Mouse (Mus musculus) kidney, adult 18-20 months (tissue): ENCODE results near the gene Insig2.

ENCODE experiments used
- DNase-seq: peaks from one replicate; pipeline ENCODE4 v3.0.0; 2021

The Insig2 gene

DNA sequence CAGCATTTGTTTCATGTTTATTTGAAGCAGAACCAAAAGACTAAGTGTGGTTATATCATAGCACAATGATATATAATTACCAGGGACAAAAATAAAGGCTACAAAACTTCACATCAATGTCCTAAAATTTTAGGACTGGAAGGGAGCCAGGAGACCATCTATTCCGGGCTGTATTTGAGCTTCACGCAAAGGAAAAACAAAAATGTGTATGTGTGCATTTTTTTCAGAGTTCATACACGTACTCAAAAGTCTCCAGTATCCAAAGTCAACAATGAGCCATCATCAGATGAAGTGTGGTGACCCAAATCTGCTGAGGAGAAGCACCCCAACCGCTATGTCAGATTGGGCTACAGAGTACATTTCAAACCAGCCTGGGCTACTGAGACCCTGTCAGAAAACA is 8.9 kb downstream of the Insig2 start:
- DNase-seq, result no peak

DNA sequence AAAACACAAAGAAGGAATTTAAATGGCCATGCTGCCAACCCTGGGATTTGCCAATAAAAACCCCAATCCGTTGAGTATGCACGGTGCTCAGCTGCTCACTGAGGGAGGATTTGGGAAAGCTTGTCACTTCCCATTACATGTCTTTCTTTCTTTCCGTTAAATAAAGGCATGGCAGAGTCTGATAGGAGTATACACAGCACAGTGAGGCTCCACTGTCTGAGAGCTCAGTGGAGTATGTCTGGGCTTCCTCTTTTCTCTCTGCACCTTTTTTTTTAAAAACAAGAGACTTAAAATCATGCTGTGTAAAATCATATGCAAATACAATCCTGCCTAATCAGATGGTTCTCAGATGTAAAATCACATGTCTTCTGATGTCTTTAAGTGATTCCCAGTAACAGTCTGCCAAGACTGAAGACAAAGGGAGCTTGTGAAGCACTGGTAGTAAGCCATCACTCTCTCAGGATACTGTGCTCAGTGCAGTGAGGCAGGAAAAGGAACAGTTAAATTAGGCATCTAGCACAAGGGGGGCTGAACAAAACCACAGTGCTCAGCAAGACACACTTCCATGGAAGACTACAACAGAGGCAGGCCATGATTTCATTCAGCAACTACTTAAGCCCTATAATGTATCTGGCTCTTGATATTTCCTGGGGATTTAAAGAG is 17.5 kb downstream of the Insig2 start:
- DNase-seq, result no peak

DNA sequence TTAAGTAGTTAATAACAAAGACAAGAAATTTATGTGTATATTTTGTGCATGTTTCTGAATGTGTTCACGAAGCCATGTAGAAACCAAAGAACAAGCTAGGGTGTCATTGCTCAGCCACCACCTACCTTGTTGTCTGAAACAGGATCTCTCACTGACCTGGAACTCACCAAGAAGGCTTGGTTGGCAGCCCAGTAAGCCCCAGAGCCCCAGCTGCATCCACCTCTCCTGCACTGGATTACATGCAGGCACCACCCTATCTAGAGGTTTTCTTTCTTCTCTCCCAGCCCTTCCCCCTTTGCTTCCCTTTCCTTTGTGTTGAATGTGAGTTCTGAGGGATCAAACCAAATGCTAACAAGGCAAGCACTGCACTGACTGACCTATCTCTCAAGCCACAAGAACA is 19.2 kb downstream of the Insig2 start:
- DNase-seq, result no peak

DNA sequence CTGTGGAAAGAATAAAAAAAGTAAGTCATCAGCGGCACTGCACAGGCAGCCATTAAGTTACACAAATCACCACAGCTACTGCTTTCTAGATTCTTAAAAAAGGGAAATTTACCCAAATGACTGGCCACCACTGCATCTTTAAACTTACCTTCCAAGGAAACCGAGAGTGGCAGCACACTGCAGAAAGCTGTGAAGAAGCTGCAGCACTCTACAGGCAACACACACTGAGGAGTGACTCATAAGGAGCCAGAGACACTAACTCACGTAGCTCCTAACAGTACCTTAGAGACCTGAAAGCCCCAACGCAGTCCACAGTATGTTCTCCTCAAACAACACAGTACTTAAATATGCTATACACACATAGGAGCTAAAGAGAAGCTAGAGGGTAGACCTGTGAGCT is 20.1 kb downstream of the Insig2 start:
- no peak for DNase-seq

DNA sequence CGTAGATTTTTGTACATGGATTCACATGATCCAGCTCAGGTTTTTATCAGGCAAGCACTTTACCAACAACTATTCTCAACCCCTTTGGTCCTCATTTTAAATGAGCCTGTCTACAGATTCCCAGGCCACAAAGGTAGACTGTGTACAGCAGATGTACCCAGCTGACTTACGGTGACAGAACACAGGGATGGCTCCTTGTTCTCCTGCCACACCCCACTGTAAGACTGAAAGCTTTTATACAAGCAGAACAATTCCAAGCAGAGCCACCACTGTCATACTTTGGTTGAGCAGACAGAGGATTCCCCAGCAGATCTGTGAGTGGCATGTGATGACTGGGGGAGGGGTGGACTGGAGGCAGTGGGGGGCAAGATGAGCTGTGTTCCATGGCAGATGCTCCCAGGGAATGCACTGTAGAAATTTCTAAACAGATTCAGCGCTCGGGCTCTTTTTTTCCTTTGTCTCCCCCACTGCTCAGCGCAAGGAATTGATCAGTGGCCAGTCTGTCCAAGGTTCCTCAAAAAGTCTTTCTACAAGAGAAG is 35.6 kb downstream of the Insig2 start:
- DNase-seq, result no peak

DNA sequence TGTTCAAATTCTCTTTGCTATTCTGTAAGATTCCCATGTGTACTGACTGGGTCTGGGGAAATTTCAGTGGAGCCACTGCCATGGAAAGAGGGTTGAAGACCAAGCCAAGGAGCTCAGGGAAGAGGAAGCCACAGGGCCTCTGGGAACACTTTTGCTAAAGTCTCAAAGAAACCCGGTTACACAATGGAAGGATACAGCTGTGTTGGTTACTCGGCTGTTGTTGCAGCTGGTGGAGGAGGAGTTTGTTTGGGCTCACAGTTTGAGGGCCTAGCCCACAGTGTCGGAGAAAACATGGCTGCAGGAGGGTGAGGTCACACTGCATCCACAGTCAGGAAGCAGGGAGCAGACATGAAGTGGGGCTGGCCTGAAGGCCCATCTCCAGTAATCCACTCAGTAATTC is 38.8 kb downstream of the Insig2 start:
- no peak for DNase-seq

DNA sequence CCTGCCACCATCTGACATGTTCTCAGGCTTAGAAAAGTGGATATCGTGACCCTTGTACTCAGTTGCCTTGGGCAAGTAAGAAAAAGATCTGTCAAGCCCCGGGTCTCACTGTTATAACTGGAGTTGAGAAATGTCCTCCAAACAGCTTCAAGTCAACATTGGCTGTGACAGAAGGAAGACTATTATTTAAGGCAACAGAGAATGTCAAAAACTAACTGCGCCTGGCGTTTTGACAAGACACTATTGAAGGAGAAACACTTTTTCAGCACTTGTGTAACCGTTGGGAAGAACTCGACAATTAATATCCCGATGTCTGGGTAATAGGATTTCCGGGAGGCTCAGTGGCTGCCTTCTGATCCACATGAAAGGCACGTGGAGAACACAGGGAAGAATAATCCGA is 41.5 kb downstream of the Insig2 start:
- no peak for DNase-seq

DNA sequence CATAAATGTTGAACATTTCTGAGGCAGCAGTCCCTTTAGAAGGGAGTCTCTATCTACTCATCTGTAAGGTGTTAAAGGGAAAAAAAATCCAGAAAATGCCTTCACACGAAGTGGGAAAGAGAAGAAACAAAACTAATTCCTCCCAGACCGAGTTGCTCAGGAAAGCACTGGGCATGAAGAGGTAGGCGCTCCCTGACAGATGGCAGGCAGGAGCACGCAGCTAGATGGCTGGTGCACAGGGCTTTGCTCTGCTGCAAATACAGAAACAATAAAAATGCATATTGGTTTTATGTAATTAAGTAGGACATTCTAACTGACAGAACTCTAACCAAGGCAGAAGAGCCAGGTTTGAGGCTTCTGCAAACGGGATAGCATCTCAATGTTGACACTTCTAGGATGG is 42.0 kb downstream of the Insig2 start:
- no peak for DNase-seq

DNA sequence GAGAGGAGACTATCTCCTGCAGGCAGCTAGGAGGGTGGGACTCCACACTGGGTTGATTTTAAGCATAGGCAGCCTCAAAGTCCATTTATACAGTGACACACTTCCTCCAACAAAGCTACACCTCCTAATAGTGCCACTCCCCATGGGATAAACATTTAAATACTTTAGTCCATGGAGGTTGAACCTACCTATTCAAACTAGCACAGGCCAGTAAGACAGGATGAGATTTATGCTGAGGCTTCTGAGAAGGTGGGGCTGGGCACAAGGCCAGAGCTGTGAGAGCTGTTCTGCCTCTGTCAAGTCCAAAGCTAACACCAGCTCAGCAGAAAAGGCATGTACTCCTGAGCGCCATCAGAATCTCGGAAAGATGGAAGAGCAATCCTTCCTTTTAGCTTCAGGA is 48.2 kb downstream of the Insig2 start:
- peak; percentile 19 for DNase-seq

DNA sequence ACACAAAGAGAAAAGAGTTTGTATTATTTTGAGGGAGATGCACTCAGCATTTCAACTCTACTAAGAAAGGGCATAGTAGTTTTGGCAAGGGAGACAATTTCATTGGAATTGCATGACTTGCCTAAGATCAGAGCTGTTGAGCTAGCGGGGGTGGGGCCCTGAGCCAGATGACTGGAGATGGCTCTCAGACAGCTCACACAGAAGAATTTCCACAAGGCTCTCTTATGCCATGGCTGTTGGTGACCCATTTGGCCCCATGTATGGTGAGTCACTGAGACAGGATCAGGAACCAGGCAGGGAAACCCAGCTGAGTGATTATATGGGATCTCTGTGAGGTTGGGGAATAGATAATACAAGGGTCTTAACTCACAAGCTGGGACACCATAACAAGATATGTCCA is 51.9 kb downstream of the Insig2 start:
- DNase-seq, result no peak

DNA sequence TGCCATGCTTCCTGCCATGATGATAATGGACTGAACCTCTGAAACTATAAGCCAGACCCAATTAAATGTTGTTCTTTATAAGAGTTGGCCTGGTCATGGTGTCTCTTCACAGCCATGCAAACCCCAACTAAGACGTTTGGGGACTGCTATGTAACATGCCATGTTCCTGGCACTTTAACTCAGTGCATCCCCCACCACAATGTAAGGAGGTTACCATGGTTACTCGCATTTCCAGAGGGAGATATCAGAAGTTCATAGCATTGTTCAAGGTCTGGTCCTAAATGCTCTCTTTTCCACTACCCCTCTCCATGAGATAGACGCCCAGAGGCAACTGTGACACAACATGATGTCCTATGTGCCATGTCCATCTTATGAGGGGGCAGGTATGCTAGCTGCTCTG is 54.0 kb downstream of the Insig2 start:
- no peak for DNase-seq

DNA sequence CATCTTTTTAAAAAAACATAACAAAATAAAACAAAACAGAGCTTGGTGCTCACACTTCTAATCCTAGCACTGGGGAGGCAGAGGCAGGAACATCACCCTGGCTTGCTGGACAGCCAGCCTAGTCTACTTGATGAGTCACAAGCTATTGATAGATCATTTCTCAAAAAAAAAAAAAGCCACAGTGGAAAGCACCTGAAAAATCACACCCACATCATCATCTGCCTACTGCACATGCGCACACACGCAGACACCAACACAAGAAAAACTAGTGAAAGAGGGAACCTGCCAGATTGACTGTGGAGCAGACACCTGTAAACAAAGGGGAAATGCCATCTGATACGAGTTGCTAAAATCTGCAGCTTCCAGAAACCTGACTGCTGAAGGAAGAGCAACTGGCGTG is 54.9 kb downstream of the Insig2 start:
- DNase-seq, result no peak

DNA sequence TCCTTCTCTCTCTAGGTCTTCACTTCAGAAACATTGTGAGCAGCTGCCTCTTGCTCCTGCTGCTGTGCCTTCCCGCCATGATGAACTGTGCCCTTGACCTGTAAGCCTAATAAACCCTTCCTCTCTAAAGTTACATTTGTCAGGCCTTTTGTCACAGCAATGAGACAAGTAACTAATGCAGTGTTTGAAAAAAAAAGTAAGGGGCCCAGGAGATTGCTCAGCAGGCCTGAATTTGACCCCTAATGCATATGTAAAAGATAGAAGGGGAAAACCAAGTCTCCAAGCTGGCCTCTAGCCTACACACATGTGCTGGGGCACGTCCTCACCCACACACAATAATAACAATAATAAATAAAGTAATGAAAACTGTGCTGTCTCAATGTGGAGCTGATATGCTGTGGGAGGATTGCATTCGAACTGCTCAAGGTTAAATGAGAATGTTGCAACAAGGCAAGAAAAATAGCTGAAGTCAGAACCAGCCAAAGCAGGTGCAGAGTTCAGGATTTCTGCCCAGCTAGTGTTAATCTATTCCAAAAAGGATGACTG is 56.4 kb downstream of the Insig2 start:
- DNase-seq, result no peak

DNA sequence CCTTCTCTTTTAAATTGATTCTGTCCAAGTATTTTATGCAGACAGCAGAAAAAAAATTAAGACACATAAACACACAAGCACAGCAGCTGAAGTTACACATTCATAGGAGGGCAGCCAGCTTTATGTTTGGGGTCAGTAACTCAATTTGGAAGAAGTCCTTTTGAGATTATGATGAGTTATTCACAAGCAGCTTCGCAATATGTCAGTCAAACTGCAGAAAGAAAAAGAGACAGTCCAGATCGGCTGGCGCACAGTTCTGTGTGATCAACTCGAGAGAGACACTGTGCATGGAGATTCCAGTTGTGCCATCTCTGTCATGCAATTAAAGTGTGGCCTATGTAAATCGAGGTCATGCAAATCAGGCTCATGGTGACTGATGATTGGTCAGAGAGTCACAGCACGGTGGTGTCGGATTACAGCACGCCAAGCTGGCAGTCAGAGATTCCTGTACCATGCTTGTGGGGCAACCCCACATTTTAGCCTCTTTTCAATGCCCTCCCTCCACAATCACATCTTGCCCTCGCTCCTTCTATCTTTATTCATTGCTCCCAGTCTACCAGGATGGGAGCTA is 72.1 kb downstream of the Insig2 start:
- DNase-seq, result no peak
